ENCODE assay signal across 8 mouse cellular contexts in the genomic region with DNA sequence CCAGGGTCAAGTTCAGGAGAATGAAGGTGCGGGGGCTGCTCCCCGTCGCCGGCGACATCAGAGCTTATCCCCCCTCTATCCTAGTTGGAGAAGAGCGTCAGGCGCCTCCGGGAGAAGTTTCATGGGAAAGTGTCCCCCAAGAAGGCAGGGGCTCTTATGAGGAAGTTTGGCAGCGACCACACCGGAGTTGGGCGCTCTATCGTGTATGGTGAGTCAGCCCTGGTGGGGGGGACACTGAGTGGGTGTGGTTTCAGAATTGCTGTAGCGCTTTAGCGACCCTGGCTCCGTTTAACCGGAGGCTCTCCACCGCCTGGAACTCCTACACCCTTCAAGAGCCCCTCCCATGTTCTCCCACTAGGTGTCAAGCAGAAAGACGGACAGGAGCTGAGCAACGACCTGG. TPM values are rescaled to one million over a fixed set of nuclear protein-coding genes. Genes with fewer than 3 reads are reported as not detected.
DNase-seq lines count a peak whose midpoint lies in the region; ATAC-seq and TF ChIP-seq lines count a peak whose summit lies in the region.

No protein-coding gene starts in this region.

- WGBS in heart, embryonic 13.5 days, result 2% methylated on average over 19 of the region's 19 CpGs
- 9% methylated on average over 19 of the region's 19 CpGs for WGBS in forebrain, embryonic 16.5 days
- WGBS in liver, embryonic 14.5 days (ENCODE audit: insufficient replicate concordance), result 7% methylated on average over 19 of the region's 19 CpGs
- 4% methylated on average over 19 of the region's 19 CpGs for WGBS in stomach, embryonic 16.5 days

- peaks cover 13% of the 10 kb centered on the region for H3K4me1 ChIP-seq in heart, embryonic 13.5 days
- peaks cover 14 to 33% of the 10 kb centered on the region in 2 experiments for H3K4me1 ChIP-seq in MEL (ENCODE audit: control insufficient read depth in 1 of 2, insufficient read depth in 2 of 2, low read length in 2 of 2)
- no peaks in the 10 kb centered on the region for H3K4me1 ChIP-seq in forebrain, embryonic 16.5 days (replicated peaks; ENCODE audit: control insufficient read depth, insufficient read depth, low read length)
- peaks cover 0 to 2% of the 10 kb centered on the region in 2 experiments; a peak in 1 of 4 replicates for H3K4me1 ChIP-seq in liver, embryonic 14.5 days (replicated peaks; ENCODE audit: control insufficient read depth in 2 of 2, insufficient read depth in 2 of 2, low read length in 1 of 2)
- H3K4me1 ChIP-seq in stomach, embryonic 16.5 days (ENCODE audit: control insufficient read depth, insufficient read depth, low read length), result no peaks in the 10 kb centered on the region; the same call in 1 of the 2 replicates

- TF ChIP-seq RAD21 in MEL (IDR thresholded peaks at IDR 0.05; ENCODE audit: low read depth, low read length), result no peak

- peaks cover 53% of the 10 kb centered on the region for H3K27me3 ChIP-seq in heart, embryonic 13.5 days (replicated peaks)
- H3K27me3 ChIP-seq in MEL (ENCODE audit: control insufficient read depth in 1 of 2, insufficient read depth in 2 of 2, low read length in 2 of 2), result peaks cover 0 to 2% of the 10 kb centered on the region in 2 experiments; a peak in 1 of 4 replicates
- peaks cover 33% of the 10 kb centered on the region for H3K27me3 ChIP-seq in forebrain, embryonic 16.5 days (replicated peaks; ENCODE audit: control insufficient read depth, insufficient read depth, low read length)
- peaks cover 14% of the 10 kb centered on the region for H3K27me3 ChIP-seq in liver, embryonic 14.5 days (ENCODE audit: control insufficient read depth, insufficient read depth, low read length)
- peaks cover 10% of the 10 kb centered on the region; the same call in 1 of the 2 replicates for H3K27me3 ChIP-seq in stomach, embryonic 16.5 days (ENCODE audit: control insufficient read depth, insufficient read depth, low read length)

- no peak for DNase-seq in heart, adult 18-20 months
- peak; percentile 96 for DNase-seq in MEL (ENCODE audit: low read depth, low spot score)
- no peak for DNase-seq in liver, embryonic 14.5 days (ENCODE audit: low read depth in 3 of 3, low spot score in 3 of 3)
- no peak for DNase-seq in spleen, postnatal 10 days (ENCODE audit: low spot score in 2 of 2)
- DNase-seq in urinary bladder, postnatal 36 days (ENCODE audit: low spot score in 2 of 2), result no peak

- no peak overlapping the region for H3K27ac ChIP-seq in heart, embryonic 13.5 days (replicated peaks)
- peak overlapping the region; percentile 54 for H3K27ac ChIP-seq in MEL (ENCODE audit: control insufficient read depth, low read depth, low read length)
- no peak overlapping the region for H3K27ac ChIP-seq in forebrain, embryonic 16.5 days (ENCODE audit: low read length)
- no peak overlapping the region for H3K27ac ChIP-seq in liver, embryonic 14.5 days
- H3K27ac ChIP-seq in stomach, embryonic 16.5 days (ENCODE audit: low read length), result no peak overlapping the region

- TF ChIP-seq EP300 in MEL (IDR thresholded peaks at IDR 0.05; ENCODE audit: low read depth in 1 of 2, low read length in 2 of 2), result no peak
- TF ChIP-seq EP300 in liver, embryonic 14.5 days (IDR thresholded peaks at IDR 0.05; ENCODE audit: low read depth), result no peak

- H3K9ac ChIP-seq in heart, embryonic 13.5 days, result peak overlapping the region; percentile 79
- peak overlapping the region; percentile 78 for H3K9ac ChIP-seq in MEL (ENCODE audit: control insufficient read depth, low read depth, low read length, poor library complexity, severe bottlenecking)
- no peak overlapping the region for H3K9ac ChIP-seq in forebrain, embryonic 16.5 days (replicated peaks; ENCODE audit: low read depth, low read length)
- no peak overlapping the region for H3K9ac ChIP-seq in liver, embryonic 14.5 days (replicated peaks)
- H3K9ac ChIP-seq in stomach, embryonic 16.5 days (ENCODE audit: low read length), result peak overlapping the region; percentile 79

- peaks cover 15% of the 10 kb centered on the region for H3K79me2 ChIP-seq in MEL (ENCODE audit: control insufficient read depth, insufficient read depth, low read length, poor library complexity)

- peak overlapping the region; percentile 65 for H3K4me3 ChIP-seq in heart, embryonic 13.5 days
- peak overlapping the region; percentile 62 to 90 for H3K4me3 ChIP-seq in MEL (ENCODE audit: control insufficient read depth in 1 of 2, insufficient read depth in 1 of 2, low read depth in 2 of 2, low read length in 2 of 2)
- peak overlapping the region; percentile 42; the same call in 1 of the 2 replicates for H3K4me3 ChIP-seq in forebrain, embryonic 16.5 days (replicated peaks; ENCODE audit: low read length)
- H3K4me3 ChIP-seq in liver, embryonic 14.5 days (ENCODE audit: insufficient read depth in 1 of 2, low read depth in 2 of 2, low read length in 2 of 2), result peak overlapping the region; percentile 37 to 63; a peak in 3 of 4 replicates
- H3K4me3 ChIP-seq in stomach, embryonic 16.5 days (replicated peaks; ENCODE audit: low read length), result peak overlapping the region; percentile 65

- TF ChIP-seq POLR2A in MEL (IDR thresholded peaks at IDR 0.05; ENCODE audit: control insufficient read depth in 1 of 2, insufficient read depth in 1 of 2, low read depth in 1 of 2, low read length in 2 of 2, poor library complexity in 1 of 2), result peak in 1 of 2 experiments; percentile 74; a peak in 2 of 4 replicates

- H3K4me2 ChIP-seq in heart, embryonic 13.5 days, result peak overlapping the region; percentile 77
- H3K4me2 ChIP-seq in forebrain, embryonic 16.5 days (ENCODE audit: low read length), result peak overlapping the region; percentile 45
- H3K4me2 ChIP-seq in liver, embryonic 14.5 days (ENCODE audit: low read depth), result peak overlapping the region; percentile 67
- peak overlapping the region; percentile 76 for H3K4me2 ChIP-seq in stomach, embryonic 16.5 days (ENCODE audit: low read depth, low read length)

- TF ChIP-seq CTCF in MEL (IDR thresholded peaks at IDR 0.05 in 2 of 3, conservative IDR thresholded peaks at IDR 0.05 in 1 of 3; ENCODE audit: control insufficient read depth in 1 of 3, insufficient read depth in 1 of 3, low read depth in 2 of 3, low read length in 3 of 3, poor library complexity in 1 of 3, severe bottlenecking in 1 of 3), result no peak
- TF ChIP-seq CTCF in liver, embryonic 14.5 days (IDR thresholded peaks at IDR 0.05; ENCODE audit: low read depth), result no peak

- no peaks in the 10 kb centered on the region for H3K36me3 ChIP-seq in heart, embryonic 13.5 days
- peaks cover 23 to 25% of the 10 kb centered on the region in 2 experiments for H3K36me3 ChIP-seq in MEL (ENCODE audit: control insufficient read depth in 1 of 2, insufficient read depth in 2 of 2, low read length in 2 of 2)
- H3K36me3 ChIP-seq in forebrain, embryonic 16.5 days (ENCODE audit: control insufficient read depth, insufficient read depth), result no peaks in the 10 kb centered on the region
- H3K36me3 ChIP-seq in liver, embryonic 14.5 days (replicated peaks; ENCODE audit: control insufficient read depth, insufficient read depth, low read depth), result no peaks in the 10 kb centered on the region
- H3K36me3 ChIP-seq in stomach, embryonic 16.5 days (ENCODE audit: control insufficient read depth, insufficient read depth, low read length), result no peaks in the 10 kb centered on the region

- no peaks in the 10 kb centered on the region for H3K9me3 ChIP-seq in heart, embryonic 13.5 days
- H3K9me3 ChIP-seq in MEL (replicated peaks; ENCODE audit: insufficient read depth, low read length), result no peaks in the 10 kb centered on the region
- no peaks in the 10 kb centered on the region for H3K9me3 ChIP-seq in forebrain, embryonic 16.5 days (ENCODE audit: control insufficient read depth, low read length)
- H3K9me3 ChIP-seq in liver, embryonic 14.5 days (ENCODE audit: control insufficient read depth, low read length), result no peaks in the 10 kb centered on the region
- no peaks in the 10 kb centered on the region for H3K9me3 ChIP-seq in stomach, embryonic 16.5 days (replicated peaks; ENCODE audit: control insufficient read depth, low read length)

- ATAC-seq in heart, embryonic 13.5 days (ENCODE audit: extremely low read depth, insufficient number of reproducible peaks, low FRiP score, low TSS enrichment), result no peak
- no peak for ATAC-seq in forebrain, embryonic 16.5 days
- ATAC-seq in liver, embryonic 14.5 days (ENCODE audit: insufficient read depth), result no peak
- no peak for ATAC-seq in stomach, embryonic 16.5 days (ENCODE audit: insufficient read depth, low FRiP score)

RNA-seq across cellular contexts. Expression of gene A230050P20Rik, which starts 0.8 kb away (rescaled TPM):
- polyA plus RNA-seq in heart, embryonic 13.5 days (2015; fragmentation: Nextera tagmentation; extraction: Ambion mirVana), result 6.5 and 6.9 TPM in 2 replicates
- total RNA-seq in heart, adult 18-20 months (2021), result 1 to 10 TPM; 3.9 to 4.0 TPM
- 53.9 and 63.7 TPM in 2 replicates for total RNA-seq in MEL (2012; rRNA removed)
- polyA plus RNA-seq in MEL (2012; ENCODE audit: insufficient read depth in 1 of 2, insufficient read length in 2 of 2, low read depth in 1 of 2, low replicate concordance in 2 of 2, missing spikeins in 1 of 2), result 100 to 1,000 TPM; 190 to 199 TPM
- 4.6 and 8.8 TPM in 2 replicates for polyA plus RNA-seq in forebrain, embryonic 16.5 days (2015; fragmentation: Nextera tagmentation; extraction: Ambion mirVana)
- polyA plus RNA-seq in liver, embryonic 14.5 days (2012; rRNA removed), result 11.5 and 13.0 TPM in 2 replicates
- polyA plus RNA-seq in liver, embryonic 14.5 days (2014; fragmentation: Nextera tagmentation; extraction: Ambion mirVana), result 1.1 and 1.7 TPM in 2 replicates
- 14.2 and 16.8 TPM in 2 replicates for polyA plus RNA-seq in stomach, embryonic 16.5 days (2015; fragmentation: Nextera tagmentation; extraction: Ambion mirVana)

RNA-seq across cellular contexts. Expression of gene Angptl6, which starts 10.3 kb away (rescaled TPM):
- polyA plus RNA-seq in heart, embryonic 13.5 days (2015; fragmentation: Nextera tagmentation; extraction: Ambion mirVana), result 2.5 and 3.1 TPM in 2 replicates
- 1 to 10 TPM; 4.3 to 4.4 TPM for total RNA-seq in heart, adult 18-20 months (2021)
- total RNA-seq in MEL (2012; rRNA removed), result 10.9 and 18.1 TPM in 2 replicates
- polyA plus RNA-seq in MEL (2012; ENCODE audit: insufficient read depth in 1 of 2, insufficient read length in 2 of 2, low read depth in 1 of 2, low replicate concordance in 2 of 2, missing spikeins in 1 of 2), result 10 to 100 TPM in 1 of 2 experiments, not detected in 1; 22.6 TPM
- 16.6 and 20.2 TPM in 2 replicates for polyA plus RNA-seq in forebrain, embryonic 16.5 days (2015; fragmentation: Nextera tagmentation; extraction: Ambion mirVana)
- polyA plus RNA-seq in liver, embryonic 14.5 days (2012; rRNA removed), result 8.1 and 9.3 TPM in 2 replicates
- 6.8 and 7.6 TPM in 2 replicates for polyA plus RNA-seq in liver, embryonic 14.5 days (2014; fragmentation: Nextera tagmentation; extraction: Ambion mirVana)
- 8.2 and 9.1 TPM in 2 replicates for polyA plus RNA-seq in stomach, embryonic 16.5 days (2015; fragmentation: Nextera tagmentation; extraction: Ambion mirVana)

RNA-seq across cellular contexts. Expression of gene Ppan, which starts 18.7 kb away (rescaled TPM):
- 40.6 and 41.9 TPM in 2 replicates for polyA plus RNA-seq in heart, embryonic 13.5 days (2015; fragmentation: Nextera tagmentation; extraction: Ambion mirVana)
- total RNA-seq in heart, adult 18-20 months (2021), result 1 to 10 TPM; 5.5 to 7.4 TPM
- 612 and 763 TPM in 2 replicates for total RNA-seq in MEL (2012; rRNA removed)
- polyA plus RNA-seq in MEL (2012; ENCODE audit: insufficient read depth in 1 of 2, insufficient read length in 2 of 2, low read depth in 1 of 2, low replicate concordance in 2 of 2, missing spikeins in 1 of 2), result 100 to 1,000 TPM; 251 to 953 TPM
- 59.6 and 60.4 TPM in 2 replicates for polyA plus RNA-seq in forebrain, embryonic 16.5 days (2015; fragmentation: Nextera tagmentation; extraction: Ambion mirVana)
- polyA plus RNA-seq in liver, embryonic 14.5 days (2012; rRNA removed), result 70.6 and 84.8 TPM in 2 replicates
- 50.2 and 56.1 TPM in 2 replicates for polyA plus RNA-seq in liver, embryonic 14.5 days (2014; fragmentation: Nextera tagmentation; extraction: Ambion mirVana)
- 74.6 and 77.5 TPM in 2 replicates for polyA plus RNA-seq in stomach, embryonic 16.5 days (2015; fragmentation: Nextera tagmentation; extraction: Ambion mirVana)

RNA-seq across cellular contexts. Expression of gene Eif3g, which starts 29.2 kb away (rescaled TPM):
- polyA plus RNA-seq in heart, embryonic 13.5 days (2015; fragmentation: Nextera tagmentation; extraction: Ambion mirVana), result 214 and 249 TPM in 2 replicates
- 100 to 1,000 TPM; 114 to 116 TPM for total RNA-seq in heart, adult 18-20 months (2021)
- total RNA-seq in MEL (2012; rRNA removed), result 1,228 and 1,516 TPM in 2 replicates
- 1,000 to 10,000 TPM in 1 of 2 experiments, not detected in 1; 1,873 TPM for polyA plus RNA-seq in MEL (2012; ENCODE audit: insufficient read depth in 1 of 2, insufficient read length in 2 of 2, low read depth in 1 of 2, low replicate concordance in 2 of 2, missing spikeins in 1 of 2)
- 260 and 268 TPM in 2 replicates for polyA plus RNA-seq in forebrain, embryonic 16.5 days (2015; fragmentation: Nextera tagmentation; extraction: Ambion mirVana)
- 74.2 and 104 TPM in 2 replicates for polyA plus RNA-seq in liver, embryonic 14.5 days (2012; rRNA removed)
- 170 and 181 TPM in 2 replicates for polyA plus RNA-seq in liver, embryonic 14.5 days (2014; fragmentation: Nextera tagmentation; extraction: Ambion mirVana)
- polyA plus RNA-seq in stomach, embryonic 16.5 days (2015; fragmentation: Nextera tagmentation; extraction: Ambion mirVana), result 272 and 293 TPM in 2 replicates

RNA-seq across cellular contexts. Expression of gene Rdh8, which starts 50.9 kb away (rescaled TPM):
- polyA plus RNA-seq in heart, embryonic 13.5 days (2015; fragmentation: Nextera tagmentation; extraction: Ambion mirVana), result not detected in 2 replicates
- total RNA-seq in heart, adult 18-20 months (2021), result not detected
- total RNA-seq in MEL (2012; rRNA removed), result not detected in 2 replicates
- not detected for polyA plus RNA-seq in MEL (2012; ENCODE audit: insufficient read depth in 1 of 2, insufficient read length in 2 of 2, low read depth in 1 of 2, low replicate concordance in 2 of 2, missing spikeins in 1 of 2)
- not detected in 2 replicates for polyA plus RNA-seq in forebrain, embryonic 16.5 days (2015; fragmentation: Nextera tagmentation; extraction: Ambion mirVana)
- not detected in 2 replicates for polyA plus RNA-seq in liver, embryonic 14.5 days (2012; rRNA removed)
- polyA plus RNA-seq in liver, embryonic 14.5 days (2014; fragmentation: Nextera tagmentation; extraction: Ambion mirVana), result not detected in 2 replicates
- polyA plus RNA-seq in stomach, embryonic 16.5 days (2015; fragmentation: Nextera tagmentation; extraction: Ambion mirVana), result not detected in 2 replicates

Comparison
In these comparisons a context has a peak if more than half of its experiments do, and no peak if none do; other contexts are left out.
1. H3K9ac ChIP-seq: peak in heart, embryonic 13.5 days (single experiment), MEL (single experiment) and stomach, embryonic 16.5 days (single experiment); none in forebrain, embryonic 16.5 days (single experiment) and liver, embryonic 14.5 days (single experiment).
2. RNA of gene A230050P20Rik, which starts 0.8 kb away (polyA plus RNA-seq): 190 to 199 TPM in MEL; 14.2 to 16.8 TPM in stomach, embryonic 16.5 days, 1.1 to 13.0 TPM in liver, embryonic 14.5 days, 4.6 to 8.8 TPM in forebrain, embryonic 16.5 days and 6.5 to 6.9 TPM in heart, embryonic 13.5 days; every median in the first group is over 10 times any median in the second.
3. Peak in every context shown above with its lines, with median percentiles within 50 percentile points of each other: H3K4me2 ChIP-seq and H3K4me3 ChIP-seq.